Mouse (Mus musculus) Patski (cell line): Measurements from ENCODE around the gene Ndrg4. TPM values are rescaled to one million over a fixed set of nuclear protein-coding genes. Genes with fewer than 3 reads are reported as not detected.

Experiments
- ATAC-seq: fragments of 100-300 bp; one replicate; pipeline ENCODE4 v1.8.0; 2021
- CTCF ChIA-PET: fragments of 350-600 bp; sonication (Branson Sonifier 250); formaldehyde crosslinking; loops from one replicate; lab custom pipeline; 2022; ENCODE audit warnings: inconsistent platforms; lab: Charles Lee
- POLR2A ChIA-PET: fragments of 350-600 bp; sonication (Branson Sonifier 250); formaldehyde crosslinking; loops from one replicate; lab custom pipeline; 2022; ENCODE audit warnings: antibody characterized with exemption, inconsistent platforms; lab: Charles Lee
- DNase-seq: peaks from one replicate; pipeline ENCODE4 v3.0.0-alpha.2; 2011; ENCODE audit warnings: low read depth, low spot score
- H3K27me3 ChIP-seq: fragments of 371-371 bp; one replicate; pipeline ENCODE4 v1.5.1; 2021
- CTCF ChIP-seq: fragments of 100-300 bp; IDR thresholded peaks from one replicate; pipeline ENCODE4 v1.5.1; 2021
- in situ Hi-C: fragments of 300-500 bp; cut with MboI; formaldehyde crosslinking; loops from 3 replicates; pipeline ENCODE4 v1.11.1; 2018; ENCODE audit warnings: low pct_unique_long_range_greater_than_20kb, mixed read lengths
- polyA plus RNA-seq: library from polyadenylated mRNA; unstranded; gene quantifications from one replicate; pipeline ENCODE4 v1.2.3, GENCODE M21; 2021

The Ndrg4 gene
- polyA plus RNA-seq, 1 experiment from 2014 or later, result 26.6 TPM

GRCm38 (mm10) chr8:95715676-95716531 lies 39.1 kb downstream of the Ndrg4 start, which contains the start of gene Setd6:
Setd6 (plus strand) TSS chr8:95715881.
- peak; percentile 46 for DNase-seq
- POLR2A ChIA-PET, result interaction anchor here (0.6 kb wide), 1 partner anchor 61 kb away, joined by 3 read pairs; no protein-coding TSS in a partner anchor
- ATAC-seq, result peak; percentile 83
- TF ChIP-seq CTCF, result no peak
- in situ Hi-C loops, result no loop called here
- CTCF ChIA-PET, result interaction anchor here (1.4 to 1.5 kb wide), 4 partner anchors 43 to 199 kb away, joined by 3 to 6 read pairs (median 4); no protein-coding TSS in a partner anchor
- H3K27me3 ChIP-seq, result no peaks in the 10 kb centered on the region

- POLR2A ChIA-PET, result interaction anchor here (0.6 kb wide), 1 partner anchor 60 kb away, joined by 3 read pairs; no protein-coding TSS in a partner anchor
Observed at GRCm38 (mm10) chr8:95716546-95717335, 40.0 kb downstream of the Ndrg4 start.

GRCm38 (mm10) chr8:95727625-95728024 lies 50.8 kb downstream of the Ndrg4 start:
- no peak for ATAC-seq
- ChIA-PET POLR2A (no interaction called here), CTCF (interaction anchor here (0.8 to 1.1 kb wide), 2 partner anchors 12 to 44 kb away, joined by 3 read pairs; no protein-coding TSS in a partner anchor)
- no peaks in the 10 kb centered on the region for H3K27me3 ChIP-seq
- no peak for TF ChIP-seq CTCF
- in situ Hi-C loops, result no loop called here
- DNase-seq, result no peak

More at GRCm38 (mm10) chr8:95716546-95717335, 40.0 kb downstream of the Ndrg4 start:
- no peaks in the 10 kb centered on the region for H3K27me3 ChIP-seq
- CTCF ChIA-PET, result interaction anchor here (1.4 to 1.5 kb wide), 4 partner anchors 42 to 198 kb away, joined by 3 to 6 read pairs (median 4); no protein-coding TSS in a partner anchor
- ATAC-seq (peak; percentile 1), DNase-seq (no peak)
- no peak for TF ChIP-seq CTCF
- in situ Hi-C loops, result no loop called here

DNA sequence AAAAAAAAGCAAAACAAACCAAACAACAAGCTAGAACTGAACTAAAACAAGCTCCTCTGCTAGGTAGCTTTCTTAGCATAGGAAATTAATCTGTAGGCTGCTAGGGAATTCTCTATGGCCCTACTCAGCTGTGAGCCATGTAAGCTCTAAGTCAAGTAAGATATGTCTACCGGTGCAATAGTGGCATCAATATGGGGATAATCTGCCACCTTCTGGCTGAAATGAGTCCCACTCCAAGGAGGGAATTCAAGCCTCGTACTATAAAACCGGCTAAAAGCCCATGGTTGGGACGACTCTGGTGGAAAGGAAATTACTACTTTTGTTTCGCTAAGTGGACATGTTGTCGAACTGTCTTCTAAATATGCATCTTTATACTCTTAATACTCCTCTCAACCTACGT lies 61.8 kb downstream of the Ndrg4 start:
- ChIA-PET CTCF (interaction anchor here (1.2 to 5.4 kb wide), 4 partner anchors 8 to 53 kb away, joined by 3 to 18 read pairs (median 4); no protein-coding TSS in a partner anchor), POLR2A (no interaction called here)
- DNase-seq (no peak), ATAC-seq (no peak)
- peak; percentile 29 for TF ChIP-seq CTCF
- no peaks in the 10 kb centered on the region for H3K27me3 ChIP-seq
- in situ Hi-C loops, result no loop called here

GRCm38 (mm10) chr8:95741732-95742131 lies 65.0 kb downstream of the Ndrg4 start:
- ATAC-seq, result no peak
- no peak for DNase-seq
- TF ChIP-seq CTCF, result no peak
- in situ Hi-C loops, result no loop called here
- H3K27me3 ChIP-seq, result no peaks in the 10 kb centered on the region
- CTCF ChIA-PET, result interaction anchor here (0.8 to 1.9 kb wide), 3 partner anchors 23 to 173 kb away, joined by 3 to 5 read pairs (median 5); no protein-coding TSS in a partner anchor
- POLR2A ChIA-PET, result no interaction called here

DNA sequence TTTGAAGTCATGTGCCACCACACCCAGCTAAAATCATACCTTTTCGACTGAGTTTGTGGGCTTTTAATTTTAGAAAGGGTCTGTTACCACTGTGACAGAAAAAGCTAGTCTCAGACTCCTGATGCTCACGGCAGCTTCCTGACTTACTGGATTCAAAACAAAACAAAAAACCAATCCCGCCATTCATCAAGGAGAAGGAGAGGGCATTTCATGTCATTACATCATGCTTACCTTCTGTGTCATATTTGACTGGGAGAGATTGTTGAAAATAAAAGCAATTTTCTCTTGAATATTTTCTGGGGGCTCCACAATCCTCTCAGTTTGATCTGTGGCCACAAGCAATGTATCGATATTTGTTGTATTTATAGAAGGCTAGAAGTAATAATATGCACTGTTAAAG lies 71.2 kb downstream of the Ndrg4 start:
- no peak for TF ChIP-seq CTCF
- ATAC-seq (no peak), DNase-seq (no peak)
- no peaks in the 10 kb centered on the region for H3K27me3 ChIP-seq
- POLR2A ChIA-PET, result no interaction called here
- in situ Hi-C loops, result no loop called here
- CTCF ChIA-PET, result interaction anchor here (1.5 to 2.8 kb wide), 4 partner anchors 10 to 17 kb away, joined by 4 to 18 read pairs (median 6); no protein-coding TSS in a partner anchor

GRCm38 (mm10) chr8:95751924-95752323 lies 75.1 kb downstream of the Ndrg4 start:
- no peak for ATAC-seq
- TF ChIP-seq CTCF, result no peak
- ChIA-PET CTCF (no interaction called here), POLR2A (no interaction called here)
- no peaks in the 10 kb centered on the region for H3K27me3 ChIP-seq
- in situ Hi-C loops, result no loop called here
- no peak for DNase-seq

GRCm38 (mm10) chr8:95760323-95760722 lies 83.5 kb downstream of the Ndrg4 start:
- ChIA-PET CTCF (no interaction called here), POLR2A (no interaction called here)
- DNase-seq (no peak), ATAC-seq (no peak)
- in situ Hi-C loops, result no loop called here
- TF ChIP-seq CTCF, result no peak
- no peaks in the 10 kb centered on the region for H3K27me3 ChIP-seq

GRCm38 (mm10) chr8:95764133-95764532 lies 87.4 kb downstream of the Ndrg4 start:
- ATAC-seq (no peak), DNase-seq (no peak)
- in situ Hi-C loops, result no loop called here
- ChIA-PET CTCF (interaction anchor here (1.1 to 1.9 kb wide), 4 partner anchors 11 to 33 kb away, joined by 3 to 4 read pairs (median 4); no protein-coding TSS in a partner anchor), POLR2A (no interaction called here)
- H3K27me3 ChIP-seq, result no peaks in the 10 kb centered on the region
- TF ChIP-seq CTCF, result no peak

Other genes starting within 250 kb of the Ndrg4 start
- 64.5 TPM for gene Cfap20, start 242.1 kb upstream of the Ndrg4 start, polyA plus RNA-seq
- gene Csnk2a2, start 186.9 kb upstream of the Ndrg4 start, polyA plus RNA-seq, result 87.3 TPM
- 1.0 TPM for gene Ccdc113, start 142.9 kb upstream of the Ndrg4 start, polyA plus RNA-seq
- gene Prss54, start 100.6 kb upstream of the Ndrg4 start, polyA plus RNA-seq, result not detected
- gene Gins3, start 43.5 kb upstream of the Ndrg4 start, polyA plus RNA-seq, result 5.8 TPM
- gene Setd6, start 38.9 kb downstream of the Ndrg4 start, polyA plus RNA-seq, result 36.3 TPM
- gene Cnot1, start 130.5 kb downstream of the Ndrg4 start, polyA plus RNA-seq, result 115 TPM
- 196 TPM for gene Sap18b, start 148.4 kb downstream of the Ndrg4 start, polyA plus RNA-seq
- 29.1 TPM for gene Slc38a7, start 176.6 kb downstream of the Ndrg4 start, polyA plus RNA-seq
- gene Got2, start 211.6 kb downstream of the Ndrg4 start, polyA plus RNA-seq, result 371 TPM